Mouse (Mus musculus) MEL (cell line): ENCODE measurements at regions not wholly inside any gene's neighbourhood (a gene's known extent, or its start where the extent isn't known, plus 50 kb on each side); places are given as distances from the start of the nearest gene placed in this dataset.

Source experiments
- CTCF ChIP-seq, 3 experiments: IDR thresholded peaks in 2 of 3; conservative IDR thresholded peaks in 1 of 3; 2 replicates each; pipeline ENCODE4 v1.5.1; 2011 to 2012; ENCODE audit warnings: low read length in 3 of 3, low read depth in 2 of 3, mild to moderate bottlenecking in 2 of 3, improper control_type of control experiment in 1 of 3, inconsistent platforms in 1 of 3, mixed read lengths in 1 of 3, moderate library complexity in 1 of 3; ENCODE audit not compliant: control insufficient read depth in 1 of 3, insufficient read depth in 1 of 3, poor library complexity in 1 of 3, severe bottlenecking in 1 of 3
- EP300 ChIP-seq, 2 experiments: IDR thresholded peaks; 2 replicates each; pipeline ENCODE4 v1.6.1; 2011; ENCODE audit warnings: improper control_type of control experiment in 2 of 2, low read length in 2 of 2, low read depth in 1 of 2, mild to moderate bottlenecking in 1 of 2
- ETS1 ChIP-seq: IDR thresholded peaks from 2 replicates; pipeline ENCODE4 v1.6.1; 2012; ENCODE audit warnings: low read depth, mild to moderate bottlenecking, inconsistent platforms, low read length, improper control_type of control experiment, moderate library complexity
- HCFC1 ChIP-seq: IDR thresholded peaks from 2 replicates; pipeline ENCODE4 v1.6.1; 2012; ENCODE audit warnings: low read depth, mild to moderate bottlenecking, inconsistent platforms, low read length, improper control_type of control experiment, moderate library complexity
- MAFK ChIP-seq: IDR thresholded peaks from 2 replicates; pipeline ENCODE4 v1.6.1; 2011; ENCODE audit warnings: low read depth, mild to moderate bottlenecking, low read length, improper control_type of control experiment, borderline replicate concordance
- MAX ChIP-seq: IDR thresholded peaks from 2 replicates; pipeline ENCODE4 v1.6.1; 2011; ENCODE audit warnings: low read length, improper control_type of control experiment
- POLR2A ChIP-seq, 2 experiments: IDR thresholded peaks; 2 replicates each; pipeline ENCODE4 v1.6.1; 2011 to 2012; ENCODE audit warnings: low read length in 2 of 2, mild to moderate bottlenecking in 2 of 2, control low read depth in 1 of 2, improper control_type of control experiment in 1 of 2, low read depth in 1 of 2, moderate library complexity in 1 of 2; ENCODE audit not compliant: control insufficient read depth in 1 of 2, insufficient read depth in 1 of 2, poor library complexity in 1 of 2
- RCOR1 ChIP-seq: IDR thresholded peaks from 2 replicates; pipeline ENCODE4 v1.6.1; 2012; ENCODE audit warnings: low read depth, mild to moderate bottlenecking, inconsistent platforms, low read length, improper control_type of control experiment
- USF1 ChIP-seq: IDR thresholded peaks from 2 replicates; pipeline ENCODE4 v1.6.1; 2014; ENCODE audit warnings: low read depth, mild to moderate bottlenecking, inconsistent platforms, low read length, improper control_type of control experiment, moderate library complexity
- ZC3H11A ChIP-seq: IDR thresholded peaks from 2 replicates; pipeline ENCODE4 v1.6.1; 2012; ENCODE audit warnings: low read depth, mild to moderate bottlenecking, inconsistent platforms, low read length, improper control_type of control experiment
- ZKSCAN1 ChIP-seq: IDR thresholded peaks from 2 replicates; pipeline ENCODE4 v1.6.1; 2012; ENCODE audit warnings: low read depth, mild to moderate bottlenecking, inconsistent platforms, low read length, improper control_type of control experiment, moderate library complexity
- ZMIZ1 ChIP-seq: IDR thresholded peaks from 2 replicates; pipeline ENCODE4 v1.6.1; 2012; ENCODE audit warnings: low read depth, mild to moderate bottlenecking, inconsistent platforms, low read length, improper control_type of control experiment, moderate library complexity
- ZNF384 ChIP-seq: IDR thresholded peaks from 2 replicates; pipeline ENCODE4 v1.6.1; 2012; ENCODE audit warnings: low read depth, mild to moderate bottlenecking, inconsistent platforms, low read length, improper control_type of control experiment

DNA sequence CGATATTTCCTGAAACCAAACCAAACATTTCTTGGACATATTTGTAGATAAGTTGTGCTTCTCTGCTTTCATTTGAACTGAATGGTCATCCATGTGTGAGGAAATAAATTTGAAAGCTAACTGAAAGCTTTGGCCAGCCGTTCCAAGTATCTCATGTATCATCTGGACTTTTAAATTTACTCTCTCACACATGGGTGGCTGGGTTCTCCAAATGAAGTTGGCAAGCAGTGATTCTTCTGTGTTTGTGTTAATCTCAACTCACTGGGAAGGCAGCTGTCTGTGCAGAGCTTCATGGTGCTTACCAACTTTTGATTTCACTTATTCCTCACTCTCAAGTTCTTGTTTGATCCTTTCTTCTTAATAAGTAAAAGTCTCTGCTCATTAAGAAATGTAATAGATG lies 317.3 kb downstream of the Otol1 start:
- no peak for TF ChIP-seq POLR2A (IDR thresholded peaks at IDR 0.05; ENCODE audit: control insufficient read depth in 1 of 2, insufficient read depth in 1 of 2, low read depth in 1 of 2, low read length in 2 of 2, poor library complexity in 1 of 2)
- no peak for TF ChIP-seq CTCF (IDR thresholded peaks at IDR 0.05 in 2 of 3, conservative IDR thresholded peaks at IDR 0.05 in 1 of 3; ENCODE audit: control insufficient read depth in 1 of 3, insufficient read depth in 1 of 3, low read depth in 2 of 3, low read length in 3 of 3, poor library complexity in 1 of 3, severe bottlenecking in 1 of 3)
- TF ChIP-seq EP300 (IDR thresholded peaks at IDR 0.05; ENCODE audit: low read depth in 1 of 2, low read length in 2 of 2) = no peak
- TF ChIP-seq RCOR1 = no peak
- no peak for TF ChIP-seq ZMIZ1
- TF ChIP-seq HCFC1 = no peak
- TF ChIP-seq ZNF384 = no peak
- no peak for TF ChIP-seq ZKSCAN1
- TF ChIP-seq MAFK = no peak
- no peak for TF ChIP-seq ZC3H11A
- no peak for TF ChIP-seq USF1
- no peak for TF ChIP-seq ETS1
- TF ChIP-seq MAX = no peak
